Mouse (Mus musculus): ENCODE results near the gene Erc1.

Gene Erc1

GRCm38 (mm10) chr6:119630622-119631021 lies 217.3 kb downstream of the Erc1 start:
- in situ Hi-C loops (cut with MboI; ENCODE audit: unreplicated experiment in 2 of 2), result no loop called here

GRCm38 (mm10) chr6:119601379-119601778 lies 246.6 kb downstream of the Erc1 start:
- in situ Hi-C loops (cut with MboI; ENCODE audit: unreplicated experiment in 2 of 2), result no loop called here

GRCm38 (mm10) chr6:119595440-119595839 lies 252.5 kb downstream of the Erc1 start:
- in situ Hi-C loops (cut with MboI; ENCODE audit: unreplicated experiment in 2 of 2), result no loop called here

GRCm38 (mm10) chr6:119590872-119591271 lies 257.1 kb downstream of the Erc1 start:
- in situ Hi-C loops (cut with MboI; ENCODE audit: unreplicated experiment in 2 of 2), result no loop called here

GRCm38 (mm10) chr6:119587897-119588296 lies 260.1 kb downstream of the Erc1 start:
- in situ Hi-C loops (cut with MboI; ENCODE audit: unreplicated experiment in 2 of 2), result no loop called here

- in situ Hi-C loops (cut with MboI; ENCODE audit: unreplicated experiment in 2 of 2), result no loop called here
These were observed 260.5 kb downstream of the Erc1 start for GRCm38 (mm10) chr6:119587454-119587853.

GRCm38 (mm10) chr6:119585652-119586375 lies 262.2 kb downstream of the Erc1 start:
- in situ Hi-C loops (cut with MboI; ENCODE audit: unreplicated experiment in 2 of 2), result no loop called here

- in situ Hi-C loops (cut with MboI; ENCODE audit: unreplicated experiment in 2 of 2), result no loop called here
These were observed 263.9 kb downstream of the Erc1 start for GRCm38 (mm10) chr6:119584061-119584460.

- in situ Hi-C loops (cut with MboI; ENCODE audit: unreplicated experiment in 2 of 2), result no loop called here
These were observed 264.8 kb downstream of the Erc1 start for GRCm38 (mm10) chr6:119583165-119583564.

- in situ Hi-C loops (cut with MboI; ENCODE audit: unreplicated experiment in 2 of 2), result no loop called here
These were observed 271.3 kb downstream of the Erc1 start for GRCm38 (mm10) chr6:119576706-119577105.

GRCm38 (mm10) chr6:119575331-119575730 lies 272.6 kb downstream of the Erc1 start:
- in situ Hi-C loops (cut with MboI; ENCODE audit: unreplicated experiment in 2 of 2), result no loop called here

GRCm38 (mm10) chr6:119572296-119572695 lies 275.7 kb downstream of the Erc1 start:
- in situ Hi-C loops (cut with MboI; ENCODE audit: unreplicated experiment in 2 of 2), result no loop called here

GRCm38 (mm10) chr6:119570797-119571196 lies 277.2 kb downstream of the Erc1 start:
- in situ Hi-C loops (cut with MboI; ENCODE audit: unreplicated experiment in 2 of 2), result no loop called here

GRCm38 (mm10) chr6:119568339-119568738 lies 279.6 kb downstream of the Erc1 start:
- in situ Hi-C loops (cut with MboI; ENCODE audit: unreplicated experiment in 2 of 2), result no loop called here

- in situ Hi-C loops (cut with MboI; ENCODE audit: unreplicated experiment in 2 of 2), result no loop called here
These were observed 282.3 kb downstream of the Erc1 start for GRCm38 (mm10) chr6:119565451-119566379.

- in situ Hi-C loops (cut with MboI; ENCODE audit: unreplicated experiment in 2 of 2), result no loop called here
These were observed 285.4 kb downstream of the Erc1 start for GRCm38 (mm10) chr6:119562558-119562957.

- in situ Hi-C loops (cut with MboI; ENCODE audit: unreplicated experiment in 2 of 2), result no loop called here
These were observed 289.1 kb downstream of the Erc1 start for GRCm38 (mm10) chr6:119558855-119559254.

GRCm38 (mm10) chr6:119554439-119554838 lies 293.5 kb downstream of the Erc1 start:
- in situ Hi-C loops (cut with MboI; ENCODE audit: unreplicated experiment in 2 of 2), result no loop called here

- in situ Hi-C loops (cut with MboI; ENCODE audit: unreplicated experiment in 2 of 2), result no loop called here
These were observed 303.5 kb downstream of the Erc1 start for GRCm38 (mm10) chr6:119544518-119544864.

GRCm38 (mm10) chr6:119543803-119544517 lies 304.0 kb downstream of the Erc1 start, which contains the start of gene Wnt5b:
Wnt5b (minus strand) TSS chr6:119544347.
- in situ Hi-C loops (cut with MboI; ENCODE audit: unreplicated experiment in 2 of 2), result no loop called here

- in situ Hi-C loops (cut with MboI; ENCODE audit: unreplicated experiment in 2 of 2), result no loop called here
These were observed 304.5 kb downstream of the Erc1 start for GRCm38 (mm10) chr6:119543456-119543802.
